Mouse (Mus musculus) heart, postnatal 10 days (tissue): ENCODE data around the gene Srsf6. TPM values are rescaled to one million over a fixed set of nuclear protein-coding genes. Genes with fewer than 3 reads are reported as not detected.
A peak's percentile ranks its signal among the peaks of the same experiment; 100 is the strongest.

Source experiments
- DNase-seq, 2 experiments: peaks; one replicate each; pipeline ENCODE4 v3.0.0; 2021
- intact Hi-C: fragments of 180-260 bp; cut with DNase I; formaldehyde crosslinking; loops from one replicate; pipeline ENCODE4 v1.15.1; 2025
- total RNA-seq, 2 experiments: library from RNA; stranded (reverse); gene quantifications; 2 replicates each; pipeline ENCODE4 v1.2.3; 2021

Gene Srsf6
- total RNA-seq, 2 experiments from 2014 or later = 115 to 127 TPM

DNA sequence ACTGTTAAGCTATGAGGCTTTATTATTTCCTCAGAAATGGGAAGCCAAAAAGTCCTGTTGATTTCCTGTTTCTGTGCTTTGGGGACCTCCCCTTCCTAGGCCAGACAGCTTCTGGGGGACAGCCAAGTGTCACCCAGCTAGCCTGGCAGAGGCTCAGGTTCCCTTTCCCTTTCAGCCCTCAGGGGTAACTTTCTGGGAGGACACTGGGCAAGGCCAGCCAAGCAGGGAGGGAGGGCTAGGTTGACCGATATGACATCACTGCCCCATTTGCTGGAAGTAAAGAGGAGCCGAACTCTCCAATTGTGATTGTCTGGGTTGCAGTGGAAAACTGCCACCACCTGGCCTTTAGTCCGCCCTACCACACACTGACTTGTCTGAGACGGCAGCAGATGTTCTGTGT is 44.7 kb downstream of the Srsf6 start:
- intact Hi-C loops = no loop called here
- DNase-seq = peak; percentile 52 to 57

DNA sequence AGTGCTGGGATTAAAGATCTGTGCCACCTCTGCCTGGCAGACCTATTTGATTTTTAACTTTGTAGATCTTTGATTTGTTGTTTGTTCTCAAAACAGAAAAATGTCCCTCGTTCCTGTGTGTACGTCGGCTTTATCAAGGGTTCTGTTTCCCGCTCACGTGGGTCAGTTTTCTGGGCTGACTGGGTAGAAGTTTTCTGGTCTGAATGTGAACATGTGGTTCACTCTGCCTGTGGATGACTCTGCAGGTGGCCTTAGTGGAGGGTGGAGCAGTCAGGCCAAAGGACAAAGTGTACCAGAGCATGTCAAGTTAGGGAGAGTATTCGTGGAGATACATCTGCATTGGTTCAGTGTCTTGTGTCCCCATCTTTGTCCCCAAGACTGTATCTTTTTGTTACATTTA is 53.1 kb downstream of the Srsf6 start:
- DNase-seq = no peak
- intact Hi-C loops = no loop called here

DNA sequence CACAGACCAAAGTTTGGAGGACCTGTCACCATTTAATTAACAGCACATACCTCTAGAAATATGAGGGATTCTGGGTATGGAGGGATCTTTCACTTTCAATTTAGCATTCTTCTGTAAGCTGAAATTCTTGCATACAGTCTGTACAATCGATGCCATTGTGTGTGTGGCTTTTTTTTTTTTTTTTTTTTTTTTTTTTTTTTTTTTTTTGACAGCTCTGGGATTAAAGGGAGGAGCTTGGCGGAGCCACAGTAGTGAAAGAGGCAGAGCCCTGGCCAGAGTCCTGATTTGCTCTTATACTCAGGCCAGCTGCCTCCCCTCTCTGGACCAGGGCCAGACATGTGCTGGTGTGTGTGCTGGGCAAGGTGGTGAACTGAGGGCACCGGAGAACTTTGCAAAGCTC is 54.6 kb downstream of the Srsf6 start:
- intact Hi-C loops = no loop called here
- peak; percentile 77 to 81 for DNase-seq

Other genes starting within 250 kb of the Srsf6 start
- gene L3mbtl1, start 11.9 kb downstream of the Srsf6 start, total RNA-seq = not detected
- under 1 TPM; 0.12 to 0.43 TPM for gene Sgk2, start 55.8 kb downstream of the Srsf6 start, total RNA-seq
- gene Ift52, start 85.8 kb downstream of the Srsf6 start, total RNA-seq = 10 to 100 TPM; 25.6 to 27.1 TPM
- 1 to 10 TPM; 4.6 to 5.4 TPM for gene Mybl2, start 123.2 kb downstream of the Srsf6 start, total RNA-seq
- gene Gtsf1l, start 156.3 kb downstream of the Srsf6 start, total RNA-seq = not detected